Mouse (Mus musculus): Measurements from ENCODE around the gene Igf1.

- TF ChIP-seq CTCF (IDR thresholded peaks at IDR 0.05; ENCODE audit: borderline replicate concordance, extremely low read depth, insufficient read depth, insufficient read length) = no peak
- TF ChIP-seq POLR2A (IDR thresholded peaks at IDR 0.05; ENCODE audit: borderline replicate concordance, extremely low read depth, insufficient read depth, insufficient read length, poor library complexity, severe bottlenecking) = no peak
Observed at GRCm38 (mm10) chr10:87817786-87818185, 40.3 kb upstream of the Igf1 start.
